12 mouse cellular contexts compared by ENCODE assay signal in the genomic region with DNA sequence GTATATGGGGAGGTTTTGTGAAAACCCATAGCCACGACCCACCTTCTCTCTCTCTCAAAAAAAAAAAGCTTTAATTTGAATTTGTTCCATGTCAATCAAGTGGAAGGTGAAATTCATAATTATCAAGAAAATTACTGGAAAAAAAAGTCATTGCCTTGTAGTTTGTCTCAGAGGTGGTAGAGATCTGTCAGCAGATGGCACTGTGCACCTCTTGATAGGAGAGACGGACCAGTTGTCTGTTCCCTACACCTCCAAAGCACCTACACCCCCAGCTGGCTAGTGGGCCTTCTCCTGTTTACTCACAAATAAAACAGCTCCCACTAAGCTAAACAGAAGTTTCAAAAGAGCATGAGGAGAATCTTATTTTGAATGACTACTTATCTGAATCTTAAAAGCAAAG.
DNase-seq lines count a peak whose midpoint lies in the region; ATAC-seq and TF ChIP-seq lines count a peak whose summit lies in the region.
"Had no signal": no experiment of that assay in that cellular context is flagged by ENCODE, and none has a peak within 500 bp of the region (broad histone marks: within the 10 kb centered on the region; RNA-seq: fewer than 3 reads in every experiment).

No protein-coding gene starts in this region.

- no peak overlapping the region for H3K4me3 ChIP-seq in intestine, postnatal 0 days (ENCODE audit: low read depth, low read length)
- H3K4me3 ChIP-seq in intestine, embryonic 15.5 days (replicated peaks): no peak overlapping the region
- H3K4me3 ChIP-seq in lung, embryonic 14.5 days (ENCODE audit: low read depth, low read length): no peak overlapping the region
- H3K4me3 ChIP-seq: embryonic facial prominence, embryonic 15.5 days; liver, embryonic 13.5 days had no signal

- no peak overlapping the region for H3K9ac ChIP-seq in intestine, postnatal 0 days (ENCODE audit: low read depth, low read length)
- no peak overlapping the region for H3K9ac ChIP-seq in intestine, embryonic 15.5 days
- H3K9ac ChIP-seq in lung, embryonic 14.5 days: no peak overlapping the region
- H3K9ac ChIP-seq: embryonic facial prominence, embryonic 15.5 days; liver, embryonic 13.5 days had no signal

- H3K9me3 ChIP-seq in intestine, postnatal 0 days (ENCODE audit: control insufficient read depth): no peaks in the 10 kb centered on the region
- H3K9me3 ChIP-seq in intestine, embryonic 15.5 days: no peaks in the 10 kb centered on the region
- H3K9me3 ChIP-seq in lung, embryonic 14.5 days (ENCODE audit: low read depth, low read length): no peaks in the 10 kb centered on the region
- H3K9me3 ChIP-seq: embryonic facial prominence, embryonic 15.5 days; liver, embryonic 13.5 days had no signal

- H3K27ac ChIP-seq in intestine, postnatal 0 days (ENCODE audit: low read depth, low read length): no peak overlapping the region
- H3K27ac ChIP-seq in intestine, embryonic 15.5 days: no peak overlapping the region
- H3K27ac ChIP-seq in lung, embryonic 14.5 days (ENCODE audit: low read depth): no peak overlapping the region
- H3K27ac ChIP-seq: embryonic facial prominence, embryonic 15.5 days; liver, embryonic 13.5 days had no signal

- H3K4me1 ChIP-seq in intestine, postnatal 0 days (replicated peaks; ENCODE audit: control insufficient read depth, insufficient read depth, low read length): no peaks in the 10 kb centered on the region
- H3K4me1 ChIP-seq in intestine, embryonic 15.5 days (replicated peaks): no peaks in the 10 kb centered on the region
- H3K4me1 ChIP-seq in lung, embryonic 14.5 days (ENCODE audit: insufficient read depth): 0 out of 2 replicates have a peak, but pooled peaks cover 2% of the 10 kb centered on the region
- H3K4me1 ChIP-seq: embryonic facial prominence, embryonic 15.5 days; liver, embryonic 13.5 days had no signal

- peak; percentile 3 to 11 for DNase-seq in adrenal gland, postnatal 36 days
- DNase-seq in adrenal gland, postnatal 4 days (ENCODE audit: low spot score in 2 of 2): no peak
- peak; percentile 16 for DNase-seq in lung, embryonic 14.5 days
- DNase-seq in lung, postnatal 4 days: no peak
- DNase-seq in thymus, adult 18-20 months: no peak
- DNase-seq: gastrocnemius, postnatal 10 days; heart, postnatal 36 days; liver, embryonic 13.5 days had no signal

- 50% methylated on average over 2 of the region's 2 CpGs for WGBS in intestine, postnatal 0 days
- WGBS in intestine, embryonic 15.5 days: 49% methylated on average over 2 of the region's 2 CpGs
- 50% methylated on average over 2 of the region's 2 CpGs for WGBS in lung, embryonic 14.5 days

- ATAC-seq in intestine, postnatal 0 days: no peak
- no peak for ATAC-seq in intestine, embryonic 15.5 days
- no peak for ATAC-seq in lung, embryonic 14.5 days (ENCODE audit: insufficient read depth)
- peak; percentile 71 for ATAC-seq in megakaryocyte progenitor cell, adult 5-6 weeks (replicated peaks; ENCODE audit: poor library complexity)

- no peak overlapping the region for H3K4me2 ChIP-seq in intestine, postnatal 0 days (replicated peaks; ENCODE audit: low read depth)
- H3K4me2 ChIP-seq in intestine, embryonic 15.5 days (replicated peaks): no peak overlapping the region
- no peak overlapping the region for H3K4me2 ChIP-seq in lung, embryonic 14.5 days
- H3K4me2 ChIP-seq: embryonic facial prominence, embryonic 15.5 days; liver, embryonic 13.5 days had no signal

- no peaks in the 10 kb centered on the region for H3K27me3 ChIP-seq in intestine, postnatal 0 days (replicated peaks; ENCODE audit: control insufficient read depth, insufficient read depth, low read length)
- H3K27me3 ChIP-seq in intestine, embryonic 15.5 days (replicated peaks): no peaks in the 10 kb centered on the region
- no peaks in the 10 kb centered on the region for H3K27me3 ChIP-seq in lung, embryonic 14.5 days (ENCODE audit: insufficient read depth, low read length)
- H3K27me3 ChIP-seq: embryonic facial prominence, embryonic 15.5 days; liver, embryonic 13.5 days had no signal

- peak; percentile 74 for TF ChIP-seq CTCF in intestine, postnatal 0 days (IDR thresholded peaks at IDR 0.05; ENCODE audit: low read depth)
- peak; percentile 38; the same call in 1 of the 2 replicates for TF ChIP-seq CTCF in lung, embryonic 14.5 days (IDR thresholded peaks at IDR 0.05; ENCODE audit: low read depth)

- H3K36me3 ChIP-seq in intestine, postnatal 0 days (ENCODE audit: control insufficient read depth, insufficient read depth): no peaks in the 10 kb centered on the region
- no peaks in the 10 kb centered on the region for H3K36me3 ChIP-seq in intestine, embryonic 15.5 days
- no peaks in the 10 kb centered on the region for H3K36me3 ChIP-seq in lung, embryonic 14.5 days (ENCODE audit: insufficient read depth)
- H3K36me3 ChIP-seq: embryonic facial prominence, embryonic 15.5 days; liver, embryonic 13.5 days had no signal

Comparison
In these comparisons a context has a peak if more than half of its experiments do, and no peak if none do; other contexts are left out.
1. DNase-seq: peak in adrenal gland, postnatal 36 days (2 of 2) and lung, embryonic 14.5 days (single experiment); none in adrenal gland, postnatal 4 days (0 of 2), lung, postnatal 4 days (0 of 2) and thymus, adult 18-20 months (0 of 2).